Mouse (Mus musculus): Measurements from ENCODE around the gene Rpl37. TPM values are rescaled to one million over a fixed set of nuclear protein-coding genes. Genes with fewer than 3 reads are reported as not detected.

Gene Rpl37
- polyA plus RNA-seq, 1 experiment = 1,075 TPM

GRCm38 (mm10) chr15:5145196-5145945 lies 28.9 kb downstream of the Rpl37 start:
- no peak for DNase-seq (ENCODE audit: extremely low spot score in 1 of 2, low spot score in 1 of 2)

GRCm38 (mm10) chr15:5149187-5149586 lies 32.7 kb downstream of the Rpl37 start:
- no peak for DNase-seq (ENCODE audit: extremely low spot score in 1 of 2, low spot score in 1 of 2)

- no peak for DNase-seq (ENCODE audit: extremely low spot score in 1 of 2, low spot score in 1 of 2)
These were observed 35.7 kb downstream of the Rpl37 start for GRCm38 (mm10) chr15:5152171-5152570.

DNA sequence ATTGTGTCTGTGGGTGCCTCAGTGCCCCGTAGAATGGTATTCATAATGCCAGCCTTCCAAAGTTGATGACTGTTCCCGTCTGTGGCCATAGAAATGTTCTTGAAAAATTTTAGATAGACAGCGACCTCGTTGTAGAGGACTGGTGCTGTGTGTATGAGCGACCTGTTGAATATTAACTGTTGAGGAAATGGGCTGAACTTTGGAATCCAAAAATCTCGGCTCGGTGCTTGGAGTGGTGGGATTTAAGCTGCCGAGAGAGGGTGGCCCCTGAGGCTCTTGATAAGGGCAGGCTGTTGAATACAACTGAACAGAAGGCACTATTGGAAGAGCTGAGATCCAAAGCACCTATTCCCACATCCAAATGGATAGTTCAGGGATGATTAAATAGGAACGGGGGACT lies 38.2 kb downstream of the Rpl37 start:
- DNase-seq (ENCODE audit: extremely low spot score in 1 of 2, low spot score in 1 of 2) = no peak

- no peak for DNase-seq (ENCODE audit: extremely low spot score in 1 of 2, low spot score in 1 of 2)
These were observed 38.6 kb downstream of the Rpl37 start for GRCm38 (mm10) chr15:5155093-5155492.

- no peak for DNase-seq (ENCODE audit: extremely low spot score in 1 of 2, low spot score in 1 of 2)
These were observed 39.9 kb downstream of the Rpl37 start for GRCm38 (mm10) chr15:5156355-5156754.

- no peak for DNase-seq (ENCODE audit: extremely low spot score in 1 of 2, low spot score in 1 of 2)
These were observed 40.9 kb downstream of the Rpl37 start for GRCm38 (mm10) chr15:5157386-5157785.

GRCm38 (mm10) chr15:5158827-5159226 lies 42.4 kb downstream of the Rpl37 start:
- no peak for DNase-seq (ENCODE audit: extremely low spot score in 1 of 2, low spot score in 1 of 2)

- no peak for DNase-seq (ENCODE audit: extremely low spot score in 1 of 2, low spot score in 1 of 2)
These were observed 48.8 kb downstream of the Rpl37 start for GRCm38 (mm10) chr15:5165121-5165773.

Other genes starting within 250 kb of the Rpl37 start
- gene Mroh2b, start 217.9 kb upstream of the Rpl37 start, polyA plus RNA-seq (2012; rRNA removed) = not detected in 2 replicates
- 0.59 and 0.84 TPM in 2 replicates for gene C7, start 52.9 kb upstream of the Rpl37 start, polyA plus RNA-seq (2012; rRNA removed)
- gene Card6, start 8.1 kb upstream of the Rpl37 start, polyA plus RNA-seq (2012; rRNA removed) = 0.84 and 0.90 TPM in 2 replicates
- gene Prkaa1, start 27.2 kb downstream of the Rpl37 start, polyA plus RNA-seq (2012; rRNA removed) = 13.0 and 14.1 TPM in 2 replicates
- 46.5 and 52.7 TPM in 2 replicates for gene Ttc33, start 68.9 kb downstream of the Rpl37 start, polyA plus RNA-seq (2012; rRNA removed)
- gene Ptger4, start 127.5 kb downstream of the Rpl37 start, polyA plus RNA-seq (2012; rRNA removed) = 0.74 and 1.1 TPM in 2 replicates

Measured in frontal cortex, adult 2 months (tissue).